Mouse (Mus musculus): ENCODE results near the gene Specc1l.

Specc1l gene

DNA sequence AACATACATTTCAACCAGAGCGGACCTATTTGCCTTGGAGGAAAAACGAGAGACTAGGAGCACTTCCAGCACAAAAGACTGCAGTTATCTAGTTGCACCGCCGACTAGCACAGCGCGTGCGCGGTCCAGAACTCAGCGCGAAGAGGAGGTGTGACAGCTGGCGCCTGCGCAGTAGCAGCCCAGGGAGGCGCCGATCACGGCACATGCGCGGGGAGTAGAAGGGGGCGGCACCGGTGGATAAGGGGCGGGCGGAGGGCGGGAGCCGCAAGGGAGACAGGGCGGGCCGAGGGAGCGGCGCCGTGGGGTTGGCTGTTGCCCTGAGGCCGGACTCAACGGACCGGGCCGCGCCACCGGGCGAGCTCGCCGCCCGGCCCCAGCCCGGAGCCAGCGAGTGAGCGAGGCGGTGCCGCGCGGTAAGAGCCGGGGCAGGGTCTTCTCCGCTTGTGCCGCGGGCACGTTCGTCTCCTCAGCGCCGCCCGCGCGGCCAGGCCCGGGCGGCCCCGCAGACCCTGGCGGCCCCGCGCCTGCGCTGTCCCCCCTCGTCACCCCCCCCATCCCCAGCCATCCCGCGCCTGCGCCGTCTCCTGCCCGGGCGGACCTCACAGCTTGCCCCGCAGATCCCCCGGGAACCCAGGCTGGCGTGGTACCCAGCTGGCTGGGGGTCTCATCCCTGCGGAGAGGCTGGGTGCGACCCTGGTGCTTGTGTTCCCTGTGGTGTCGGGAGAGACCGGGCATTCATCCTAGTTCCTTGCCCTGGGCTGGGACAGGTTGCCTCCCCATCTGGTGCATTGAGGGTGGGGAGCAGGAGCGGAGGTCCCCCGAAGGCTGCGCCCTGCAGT, at the start of gene Specc1l:
TSS of gene Specc1l (plus strand) at position 267 of the 839 bp plus-strand sequence.
- DNase-seq (ENCODE audit: extremely low spot score), result peak; percentile 98

DNA sequence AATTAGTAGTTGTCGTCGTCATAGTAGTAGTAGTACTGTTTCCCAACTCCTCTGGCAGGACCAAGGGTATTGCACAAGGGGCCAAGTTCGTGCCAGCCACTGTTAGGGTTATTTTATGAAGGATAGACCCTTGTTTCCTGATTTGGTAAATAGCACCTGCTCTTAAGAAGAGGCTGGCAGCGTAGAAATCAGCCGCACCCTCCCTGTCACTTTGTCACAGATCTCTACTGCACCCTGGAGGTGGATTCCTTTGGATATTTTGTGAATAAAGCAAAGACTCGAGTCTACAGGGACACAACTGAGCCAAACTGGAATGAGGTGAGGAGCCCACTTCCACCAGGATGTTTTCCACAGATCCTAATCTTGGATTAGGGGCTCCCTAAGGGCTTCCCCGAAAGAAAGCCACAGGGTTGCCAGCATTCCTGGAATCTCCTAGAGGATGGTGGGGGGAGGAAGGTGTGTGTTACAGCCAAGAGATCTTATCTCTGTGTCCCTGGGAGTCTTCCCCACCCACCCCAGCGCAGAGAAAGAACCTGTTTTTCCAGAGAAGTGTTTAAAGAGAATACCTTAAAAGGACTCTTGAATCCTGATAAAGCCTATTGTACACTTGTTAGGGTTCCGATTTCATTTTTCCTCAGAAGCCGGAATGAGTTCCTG, 45.9 kb upstream of the Specc1l start:
- DNase-seq (ENCODE audit: extremely low spot score), result no peak

DNA sequence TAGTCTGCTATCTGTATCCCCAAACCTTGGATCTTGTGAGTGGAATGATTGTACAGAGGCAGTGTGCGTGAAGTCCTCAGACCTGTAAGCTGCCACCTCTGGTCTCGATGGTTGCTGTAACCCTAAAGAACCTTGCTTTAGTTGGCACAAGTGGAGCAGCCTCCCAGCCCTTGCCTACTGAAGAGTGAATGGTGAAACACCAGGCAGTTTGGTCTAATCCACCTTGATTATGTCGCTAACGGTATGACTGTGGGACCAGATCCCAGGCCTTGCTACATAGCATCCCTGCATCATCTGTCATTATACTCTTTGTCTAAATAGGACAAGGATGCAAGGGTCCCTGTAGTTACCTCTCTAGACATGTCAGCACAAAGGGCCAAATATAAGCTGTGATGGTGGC, 45.3 kb upstream of the Specc1l start:
- no peak for DNase-seq (ENCODE audit: extremely low spot score)

DNA sequence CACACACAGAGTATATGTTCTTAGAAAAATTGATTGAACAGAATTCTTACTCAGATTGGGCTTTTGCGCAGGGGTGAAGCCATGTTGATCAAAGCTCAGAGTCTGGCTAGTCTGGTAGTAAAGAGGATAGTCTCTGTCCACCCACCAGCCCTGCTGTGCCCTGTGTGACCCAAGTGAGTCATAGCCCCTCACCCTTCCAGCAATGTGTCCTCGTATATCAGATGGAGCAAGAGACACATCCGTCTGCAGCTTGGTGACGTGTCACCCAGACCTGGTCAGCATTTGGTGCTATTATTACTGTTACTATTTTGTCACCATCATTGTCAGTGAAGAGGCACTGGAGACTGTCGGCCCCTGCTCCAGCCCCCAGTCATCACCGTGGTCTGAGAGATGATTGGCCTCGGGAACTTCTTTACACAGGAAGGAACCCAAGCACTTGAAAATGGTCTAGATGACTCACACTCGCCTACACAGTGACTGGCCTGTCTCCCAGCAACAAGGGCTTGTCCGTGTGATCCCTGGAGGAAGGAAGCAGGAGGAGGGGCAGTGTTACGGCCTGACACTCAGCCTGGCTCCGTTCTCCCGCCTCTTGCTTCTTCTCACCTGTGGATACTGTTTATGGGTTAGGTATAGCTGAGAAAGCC, 41.5 kb upstream of the Specc1l start:
- no peak for DNase-seq (ENCODE audit: extremely low spot score)

DNA sequence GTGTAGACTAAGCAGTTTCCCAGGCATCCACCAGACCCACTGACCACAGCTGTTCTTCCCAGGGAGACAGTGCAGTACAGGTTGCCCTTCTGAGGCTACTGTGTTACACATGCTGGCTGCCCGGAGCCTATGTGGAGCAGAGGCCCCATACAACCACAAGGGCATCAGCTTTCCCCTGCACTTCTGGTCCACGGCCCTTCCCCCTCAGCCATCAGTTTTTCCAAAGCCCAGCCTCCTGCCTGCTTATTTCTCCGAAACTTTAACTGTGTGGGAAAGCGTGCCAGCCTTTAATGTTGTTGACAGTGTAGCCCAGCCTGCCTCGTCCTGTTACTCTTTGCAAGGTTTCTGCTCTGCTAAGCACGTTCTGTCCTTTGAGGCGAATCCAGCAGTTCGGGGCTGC, 38.8 kb upstream of the Specc1l start:
- no peak for DNase-seq (ENCODE audit: extremely low spot score)

DNA sequence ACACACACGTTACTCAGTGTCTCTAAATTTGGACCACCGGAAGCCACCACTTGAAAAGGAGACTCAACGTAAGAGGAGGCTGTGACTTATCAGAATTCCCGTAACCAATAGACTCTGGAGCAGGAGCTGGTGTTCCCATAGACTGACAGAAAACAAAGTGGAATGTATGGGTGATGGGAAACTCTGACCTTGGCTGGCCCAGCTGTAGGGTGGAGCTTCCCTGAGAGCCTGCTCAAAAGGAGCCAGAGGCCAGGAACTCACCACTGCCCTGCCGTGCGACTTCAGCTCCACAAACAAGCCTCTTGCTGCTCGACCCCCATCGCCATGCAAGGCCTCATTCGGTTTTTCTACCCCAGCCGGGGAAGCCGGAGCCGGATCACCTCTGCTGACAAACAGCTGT, 38.2 kb upstream of the Specc1l start:
- DNase-seq (ENCODE audit: extremely low spot score), result no peak

DNA sequence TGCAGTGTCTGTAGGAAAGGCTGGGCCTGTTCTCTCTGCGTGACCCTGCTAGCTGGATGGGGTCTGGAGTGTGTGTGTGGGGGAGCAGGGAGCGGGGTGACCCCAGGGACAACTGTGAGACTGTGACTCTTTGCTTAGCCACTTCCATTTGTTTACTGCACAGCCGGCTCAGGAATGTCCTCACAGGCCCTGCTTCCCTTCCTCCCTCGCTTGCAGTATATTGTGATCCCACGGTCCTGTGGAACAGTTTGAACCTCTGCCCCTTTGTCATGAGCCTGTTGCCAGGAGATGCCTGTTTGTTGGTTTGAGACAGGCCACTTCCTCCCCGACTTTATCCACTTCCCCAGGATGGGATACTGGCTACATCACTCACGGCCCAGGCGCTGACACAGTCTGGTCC, 35.4 kb upstream of the Specc1l start:
- no peak for DNase-seq (ENCODE audit: extremely low spot score)

DNA sequence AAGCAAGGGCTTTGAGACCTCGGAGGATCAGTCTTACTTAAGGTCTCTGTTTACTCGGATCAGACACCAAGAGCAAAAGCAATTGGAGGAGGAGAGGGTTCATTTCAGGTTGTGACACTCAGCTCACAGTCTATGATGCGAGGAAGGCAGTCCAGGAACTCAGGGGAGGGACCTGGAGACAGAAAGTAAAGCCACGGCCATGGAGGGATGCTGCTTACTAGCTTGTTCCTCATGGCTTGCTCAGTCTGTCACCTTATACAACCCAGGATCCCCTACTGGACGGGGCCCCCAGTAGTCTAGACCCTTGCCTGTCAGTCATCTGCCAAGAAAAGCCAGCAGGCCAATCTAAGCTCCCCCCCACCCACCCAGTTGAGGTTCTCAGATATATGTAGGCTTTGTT, 33.0 kb upstream of the Specc1l start:
- DNase-seq (ENCODE audit: extremely low spot score), result no peak

DNA sequence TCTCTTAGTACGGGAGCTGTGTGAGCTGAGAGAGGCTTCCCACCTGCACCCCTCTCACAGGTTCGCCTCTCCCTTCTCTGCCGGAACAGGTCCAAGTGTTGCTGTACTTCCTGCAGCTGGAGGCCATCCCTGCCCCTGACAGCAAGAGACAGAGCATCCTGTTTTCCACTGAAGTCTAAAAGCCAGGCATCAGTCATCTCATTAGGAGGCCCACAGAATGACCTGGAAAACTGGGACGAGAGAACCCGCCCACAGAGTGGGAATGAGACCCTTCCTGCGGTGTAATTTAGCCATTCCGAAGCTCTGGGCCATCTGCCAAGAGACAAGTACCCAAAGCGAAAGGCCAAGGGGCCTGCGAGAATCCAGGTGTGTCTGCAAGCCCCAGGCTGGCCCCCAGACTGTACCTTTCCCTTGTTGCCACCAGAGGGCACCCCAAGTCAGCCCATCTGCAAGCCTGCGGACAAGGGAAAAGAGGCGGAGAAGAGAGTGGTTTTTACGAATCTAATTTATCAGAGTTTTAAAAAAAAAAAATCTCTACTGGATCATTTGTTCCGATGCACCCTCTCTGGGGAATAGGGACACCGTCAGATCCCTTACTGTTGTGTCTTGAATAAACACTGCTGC, 29.6 kb upstream of the Specc1l start:
- DNase-seq (ENCODE audit: extremely low spot score), result peak; percentile 62

DNA sequence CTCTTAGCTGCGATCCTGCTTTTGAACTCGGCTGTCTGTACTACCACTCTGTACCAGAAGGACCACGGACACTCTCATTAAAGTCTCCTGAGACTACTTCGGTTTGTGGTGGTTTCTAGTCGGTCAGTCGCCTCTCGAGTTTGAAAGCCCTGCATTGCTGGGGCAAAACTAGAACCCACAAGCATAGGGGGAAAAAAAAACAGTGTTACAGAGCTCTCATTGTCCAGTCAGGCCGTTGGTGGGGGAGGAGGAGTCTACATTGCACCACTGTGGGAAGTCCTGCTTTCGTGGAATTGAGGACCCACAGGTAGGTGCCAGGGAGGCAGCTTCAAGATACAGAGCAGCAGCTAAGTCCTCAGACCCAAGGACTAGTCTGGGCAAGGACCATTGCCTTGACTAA, 27.0 kb upstream of the Specc1l start:
- DNase-seq (ENCODE audit: extremely low spot score), result no peak

DNA sequence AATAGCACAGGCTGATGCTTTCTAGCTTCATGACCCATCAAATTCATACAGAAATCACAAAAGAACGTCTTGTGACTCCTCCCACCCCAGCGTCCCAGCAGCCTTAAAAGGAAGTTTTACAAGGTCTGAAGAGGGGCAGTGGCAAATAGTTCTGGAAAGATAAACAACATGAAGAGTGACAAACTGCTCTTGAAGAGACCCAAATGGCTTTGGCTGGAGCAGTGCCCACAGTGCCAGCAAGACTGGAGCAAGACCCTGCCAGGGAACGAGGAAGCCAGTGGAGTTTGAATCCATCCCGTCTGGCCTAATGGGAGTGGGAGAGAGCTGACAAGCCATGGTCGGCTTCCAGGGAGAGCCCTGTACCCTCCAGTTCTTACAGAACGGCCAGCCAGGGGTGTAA, 25.3 kb upstream of the Specc1l start:
- no peak for DNase-seq (ENCODE audit: extremely low spot score)

DNA sequence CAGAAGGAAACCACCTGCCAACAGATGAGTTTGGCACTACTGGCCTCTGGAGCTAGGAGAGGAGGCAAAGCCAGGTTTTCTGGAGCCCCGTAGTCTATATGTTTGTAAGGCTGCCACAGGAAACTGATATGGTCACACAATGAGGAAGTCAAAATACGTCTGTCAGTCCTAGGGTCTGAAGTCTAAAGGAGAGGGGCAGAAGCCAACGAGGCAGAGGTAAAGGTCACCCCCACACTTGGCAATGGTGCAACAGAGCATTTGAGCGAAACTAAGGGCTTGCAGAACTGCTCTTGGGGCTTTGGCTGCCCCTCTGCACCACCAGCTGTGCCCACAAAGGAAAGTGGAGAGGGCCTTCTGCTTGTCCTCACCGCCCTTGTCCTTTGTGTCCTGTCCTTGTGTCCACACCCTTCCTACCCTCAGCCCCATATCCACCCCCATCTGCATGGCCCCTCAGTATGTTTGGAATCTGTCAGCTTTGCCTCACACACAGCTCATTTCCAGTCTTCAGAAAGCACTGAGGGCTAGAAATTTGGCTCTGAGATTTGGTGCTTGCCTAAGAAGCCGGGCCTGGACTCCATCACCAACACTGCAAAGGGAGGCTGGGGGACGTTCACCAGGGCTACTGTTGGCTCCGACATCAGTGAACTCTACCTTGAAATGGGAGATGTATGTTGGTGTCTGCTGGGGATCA, 24.4 kb upstream of the Specc1l start:
- no peak for DNase-seq (ENCODE audit: extremely low spot score)

DNA sequence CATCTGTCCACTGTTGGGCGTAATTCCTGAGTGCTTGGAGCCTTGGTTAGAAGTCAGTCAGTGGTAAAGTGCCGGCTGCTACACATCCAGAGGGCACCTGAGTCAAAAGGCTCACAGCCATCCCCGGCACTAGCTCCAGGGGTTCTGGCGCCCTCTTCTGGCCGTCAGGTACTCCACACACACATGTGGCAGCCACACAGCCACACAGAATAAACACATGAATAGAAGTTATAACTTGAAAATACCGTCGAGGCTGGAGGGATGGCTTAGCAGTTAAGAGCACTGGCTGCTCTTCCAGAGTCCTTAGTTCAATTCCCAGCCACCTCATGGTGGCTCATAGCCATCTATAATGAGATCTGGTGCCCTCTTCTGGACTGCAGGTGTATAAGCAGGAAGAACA, 20.2 kb upstream of the Specc1l start:
- DNase-seq (ENCODE audit: extremely low spot score), result no peak

DNA sequence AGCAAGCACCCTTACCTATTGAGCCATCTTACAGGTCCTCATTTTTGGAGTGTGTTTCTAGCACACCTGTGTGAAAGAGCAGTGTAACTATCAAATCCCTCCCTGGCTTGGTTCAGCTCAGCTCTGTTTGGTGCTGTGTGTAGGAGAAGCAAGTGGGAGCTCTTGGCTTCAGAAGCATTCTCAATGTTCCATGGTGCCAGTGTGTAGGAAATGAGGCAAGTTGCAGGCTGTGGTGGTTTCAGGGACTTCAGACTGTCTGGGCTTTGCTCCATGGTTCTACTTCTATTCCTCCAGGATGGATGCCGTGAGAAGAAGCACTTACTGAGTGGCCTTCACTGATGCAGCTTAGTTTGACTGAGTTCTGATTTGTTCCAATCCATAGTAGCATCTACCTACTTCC, 14.1 kb upstream of the Specc1l start:
- no peak for DNase-seq (ENCODE audit: extremely low spot score)

DNA sequence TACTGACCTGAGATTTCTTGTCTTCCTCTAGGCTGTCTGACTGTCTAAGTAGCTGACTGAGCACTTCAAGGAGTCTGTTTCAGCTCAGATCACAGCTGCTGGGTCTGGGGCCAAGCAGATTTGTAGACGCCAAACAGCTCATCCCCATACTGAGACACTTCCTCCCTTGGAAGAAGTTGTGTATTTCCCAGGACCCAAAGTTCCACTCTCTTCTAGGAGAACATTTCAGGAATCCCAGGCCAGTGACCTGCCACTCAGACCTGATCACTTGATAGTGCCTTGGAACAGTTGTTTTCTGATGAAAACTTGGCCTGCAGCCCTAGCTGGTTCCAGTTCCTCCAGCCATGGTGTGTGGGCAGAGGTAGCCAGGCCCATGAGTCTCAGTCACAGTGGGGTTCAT, 11.1 kb upstream of the Specc1l start:
- no peak for DNase-seq (ENCODE audit: extremely low spot score)

DNA sequence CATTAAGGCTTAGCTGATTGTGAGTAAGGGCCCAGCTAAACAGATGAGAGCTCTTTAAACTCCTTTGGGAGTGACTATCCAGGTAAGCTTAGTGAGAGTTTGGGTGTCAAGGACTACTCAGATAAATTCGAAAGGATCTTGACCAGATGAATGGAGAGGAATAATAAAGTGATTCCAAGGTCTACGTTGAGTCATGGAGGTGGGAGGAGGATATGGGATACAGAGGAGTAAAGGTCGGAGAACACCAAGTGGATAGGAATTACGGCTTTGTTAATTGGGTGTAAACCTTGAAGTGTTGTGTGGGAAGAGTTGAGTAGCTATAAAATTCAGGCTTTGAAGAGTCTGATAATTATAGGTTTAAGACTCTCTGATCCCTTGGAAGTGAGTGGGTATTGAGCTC, 5.7 kb upstream of the Specc1l start:
- DNase-seq (ENCODE audit: extremely low spot score), result no peak

DNA sequence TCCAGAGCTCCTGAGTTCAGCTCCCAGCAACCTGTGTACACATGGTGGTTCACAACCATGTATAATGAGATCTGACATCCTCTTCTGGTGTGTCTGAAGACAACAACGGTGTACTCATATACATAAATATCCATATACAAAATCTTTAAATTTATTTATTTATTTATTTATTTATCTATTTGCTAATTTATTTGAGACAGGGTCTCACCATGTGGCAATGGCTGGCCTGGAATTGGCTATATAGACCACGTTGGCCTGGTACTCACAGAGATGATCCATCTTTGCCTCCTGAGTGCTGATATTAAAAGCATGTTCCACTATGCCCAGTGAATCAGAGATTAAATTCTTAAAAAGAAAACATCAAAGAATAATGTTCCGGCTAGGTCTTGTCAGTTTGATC, 1.0 kb upstream of the Specc1l start:
- no peak for DNase-seq (ENCODE audit: extremely low spot score)

DNA sequence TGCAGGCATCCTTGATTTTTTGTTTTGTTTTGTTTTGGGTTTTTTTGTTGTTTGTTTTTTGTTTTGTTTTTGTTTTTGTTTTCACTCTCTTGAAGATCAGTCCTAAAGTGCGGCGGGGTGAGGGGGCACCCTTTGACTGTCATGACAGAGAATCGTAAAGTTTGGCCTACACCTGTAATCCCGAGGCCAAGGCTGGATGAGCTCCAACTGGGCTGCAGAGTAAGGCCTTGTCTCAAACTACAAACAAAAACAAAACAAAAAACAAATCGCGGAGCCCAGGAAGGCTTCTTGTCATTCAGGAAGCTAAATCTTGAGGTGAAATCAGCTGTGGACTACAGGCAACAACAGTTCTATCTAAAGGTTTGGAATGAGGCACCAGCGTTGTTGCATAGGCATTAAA, 1.1 kb downstream of the Specc1l start:
- peak; percentile 2 for DNase-seq (ENCODE audit: extremely low spot score)

DNA sequence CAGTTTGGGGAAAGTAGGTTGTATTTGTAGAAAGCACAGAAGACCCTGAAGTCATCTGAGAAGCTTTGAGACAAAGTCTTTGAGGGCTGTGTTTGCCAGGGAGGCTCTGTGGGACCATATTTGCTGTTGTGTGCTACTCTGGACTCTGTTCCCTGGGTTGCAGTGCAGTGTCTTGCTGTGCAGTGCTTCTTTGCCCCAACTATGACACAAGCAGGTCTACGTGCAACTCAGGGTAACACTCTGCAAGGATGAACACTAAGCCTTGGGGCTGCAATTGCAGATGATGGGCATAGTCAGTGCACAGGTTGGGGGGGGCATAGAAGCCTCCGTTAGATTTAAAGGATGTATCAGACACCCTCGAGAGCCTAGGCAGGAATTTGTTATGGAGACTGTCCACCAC, 8.8 kb downstream of the Specc1l start:
- DNase-seq (ENCODE audit: extremely low spot score), result no peak

DNA sequence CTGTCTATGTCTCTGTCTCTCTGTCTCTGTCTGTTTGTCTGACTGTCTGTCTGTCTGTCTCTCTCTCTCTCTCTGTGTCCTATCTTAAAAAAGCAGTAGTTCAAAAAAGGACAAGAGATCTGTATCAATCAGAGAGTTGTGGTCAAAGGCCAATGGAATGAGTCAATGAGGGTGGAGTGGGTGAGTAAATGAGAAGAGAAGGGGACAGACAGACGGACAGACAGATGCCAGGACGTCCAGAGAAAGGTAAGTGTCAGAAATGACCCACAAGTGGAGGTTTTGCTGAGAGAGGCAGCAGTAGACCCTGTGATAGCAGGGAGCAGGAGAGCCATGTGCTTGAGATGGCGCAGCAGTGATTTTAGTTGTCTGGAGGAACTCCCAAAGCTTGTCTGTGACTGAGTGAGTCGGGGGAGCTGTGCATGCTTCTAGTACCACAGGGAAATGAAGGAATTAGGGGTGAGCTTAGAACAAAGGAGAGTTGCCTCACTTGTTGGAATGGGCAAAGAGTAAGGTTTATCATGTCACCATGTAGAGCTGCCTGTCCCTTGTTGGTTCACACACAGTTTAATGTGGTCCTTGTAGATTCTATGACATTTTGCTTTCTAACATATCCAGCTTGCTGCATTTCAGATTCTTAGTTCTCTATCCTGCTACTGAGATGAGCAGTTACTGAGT, 10.2 kb downstream of the Specc1l start:
- DNase-seq (ENCODE audit: extremely low spot score), result no peak

DNA sequence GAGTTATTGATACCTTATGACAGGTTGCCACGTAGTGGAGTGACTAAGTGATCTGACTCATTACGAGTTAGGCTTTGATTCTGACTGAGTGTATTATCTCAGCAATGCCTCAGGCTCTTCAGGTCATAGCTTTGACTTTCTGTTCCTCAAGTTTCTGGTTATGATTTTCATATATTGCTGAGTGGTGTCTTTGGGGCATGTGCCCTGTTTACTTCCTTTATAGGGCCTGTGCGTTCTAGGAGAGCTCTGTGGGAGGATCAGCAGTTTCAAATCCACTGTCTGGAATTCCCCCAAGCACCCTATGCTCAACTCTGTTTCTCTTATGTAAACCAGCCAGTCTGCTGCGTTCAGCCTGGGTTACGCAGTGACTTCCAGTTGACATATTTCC, 10.7 kb downstream of the Specc1l start:
- no peak for DNase-seq (ENCODE audit: extremely low spot score)

Data from embryo, embryonic 9.5 days (tissue).